Mouse (Mus musculus) limb, embryonic 10.5 days (tissue): Measurements from ENCODE around the gene Erc2. TPM values are rescaled to one million over a fixed set of nuclear protein-coding genes. Genes with fewer than 3 reads are reported as not detected.

Experiments used
- DNase-seq: peaks from one replicate; pipeline ENCODE4 v3.0.0-alpha.2; 2017; ENCODE audit warnings: low spot score
- H3K27ac ChIP-seq: fragments of 300-500 bp; sonication (generic); 2 replicates; pipeline ENCODE4 v1.5.1; 2016; ENCODE audit warnings: mild to moderate bottlenecking
- H3K27me3 ChIP-seq: fragments of 300-500 bp; sonication (generic); 2 replicates; pipeline ENCODE4 v1.6.1; 2016; ENCODE audit warnings: low read depth, mild to moderate bottlenecking; ENCODE audit not compliant: poor library complexity, severe bottlenecking
- H3K36me3 ChIP-seq: fragments of 300-500 bp; sonication (generic); 2 replicates; pipeline ENCODE4 v1.6.1; 2016; ENCODE audit warnings: mild to moderate bottlenecking, moderate library complexity
- H3K4me1 ChIP-seq: fragments of 300-500 bp; sonication (generic); 2 replicates; pipeline ENCODE4 v1.6.1; 2016
- H3K4me3 ChIP-seq: fragments of 300-500 bp; sonication (generic); 2 replicates; pipeline ENCODE4 v1.5.1; 2016; ENCODE audit warnings: mild to moderate bottlenecking, moderate library complexity
- H3K9me3 ChIP-seq: fragments of 300-500 bp; sonication (generic); replicated peaks from 2 replicates; pipeline ENCODE4 v1.6.1; 2016; ENCODE audit warnings: mild to moderate bottlenecking
- WGBS: fragments of 180-500 bp; shearing (Covaris S2); methylation state at CpG from one replicate; pipeline ENCODE4 v1.1.7; 2016; 5-methylcytosine and 5-hydroxymethylcytosine counted together
- polyA plus RNA-seq: library from polyadenylated mRNA; unstranded; fragments of >200 nt; fragmentation: Nextera tagmentation; extraction: Ambion mirVana; gene quantifications from 2 replicates; pipeline ENCODE4 v1.2.1, GENCODE M21; 2016

Erc2 gene
- polyA plus RNA-seq, 1 experiment from 2014 or later: 4.8 TPM

DNA sequence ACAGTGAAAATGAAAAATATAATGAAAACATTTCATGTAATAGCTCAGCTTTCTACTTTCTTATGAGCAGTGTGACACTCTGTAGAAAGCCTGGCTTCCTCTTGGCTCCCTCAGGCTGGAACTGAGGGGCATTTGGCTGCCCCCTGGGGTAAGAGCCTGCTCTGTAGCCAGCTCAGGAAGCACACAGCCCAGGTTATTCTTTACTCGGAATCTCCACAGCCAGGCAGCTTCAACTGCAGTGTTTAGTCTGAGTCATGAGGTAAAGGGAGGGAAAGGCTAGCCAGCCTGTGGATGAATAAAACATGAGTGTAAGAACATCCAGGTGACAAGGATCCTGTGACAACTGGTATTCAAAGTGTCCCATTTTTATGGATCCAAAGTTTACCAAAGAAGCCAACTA is 323.0 kb downstream of the Erc2 start:
- no peaks in the 10 kb centered on the region for H3K36me3 ChIP-seq
- no peak for DNase-seq
- peaks cover 16% of the 10 kb centered on the region for H3K4me1 ChIP-seq
- no peaks in the 10 kb centered on the region for H3K27me3 ChIP-seq
- H3K27ac ChIP-seq: peak overlapping the region; percentile 69
- no peaks in the 10 kb centered on the region for H3K9me3 ChIP-seq
- WGBS: 29% methylated on average over 1 of the region's 1 CpGs
- H3K4me3 ChIP-seq: no peak overlapping the region

DNA sequence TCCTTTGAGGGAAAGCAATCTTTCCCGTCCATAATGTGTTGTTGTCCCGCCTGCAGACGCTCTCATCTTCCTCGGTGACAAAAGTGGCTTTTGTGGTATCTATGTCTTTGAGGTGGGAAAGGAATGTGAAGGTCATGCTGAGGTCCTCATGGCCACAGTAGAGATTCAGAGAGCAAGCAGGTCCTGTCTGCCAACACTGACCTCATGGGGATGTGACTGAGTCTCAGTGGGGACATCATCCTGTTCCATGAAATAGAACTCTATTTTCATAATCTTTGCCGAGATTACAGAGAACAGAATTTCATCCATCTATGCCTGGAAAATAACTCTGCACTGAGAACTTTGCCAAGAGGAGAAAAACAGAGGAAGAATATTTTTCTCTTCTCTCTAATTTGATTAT is 324.0 kb downstream of the Erc2 start:
- WGBS: 83% methylated on average over 5 of the region's 5 CpGs
- Histone ChIP-seq H3K4me3 (no peak overlapping the region), H3K27ac (no peak overlapping the region), H3K9me3 (no peaks in the 10 kb centered on the region), H3K36me3 (no peaks in the 10 kb centered on the region), H3K4me1 (peaks cover 16% of the 10 kb centered on the region), H3K27me3 (no peaks in the 10 kb centered on the region)
- DNase-seq: no peak

DNA sequence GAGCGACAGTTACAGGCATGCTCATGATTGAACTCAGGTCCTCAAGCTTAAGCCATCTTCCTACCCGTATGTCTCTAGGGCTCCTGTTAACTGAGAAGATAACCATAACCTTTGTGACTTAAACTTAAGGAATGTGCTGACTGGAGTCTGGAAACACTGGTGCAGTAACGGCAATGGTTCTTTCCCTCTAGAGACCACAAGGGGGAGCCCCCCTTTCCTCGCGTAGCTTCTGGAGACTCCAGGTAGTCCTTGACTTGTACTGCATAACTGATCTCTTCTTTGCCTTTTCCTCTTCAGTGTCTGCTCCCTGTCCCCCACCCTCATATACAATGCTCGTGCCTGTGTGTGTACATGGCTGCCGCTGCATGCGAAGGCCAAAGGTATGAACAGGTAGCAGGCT is 326.2 kb downstream of the Erc2 start:
- no peaks in the 10 kb centered on the region for H3K36me3 ChIP-seq
- no peaks in the 10 kb centered on the region for H3K9me3 ChIP-seq
- peaks cover 16% of the 10 kb centered on the region for H3K4me1 ChIP-seq
- H3K27ac ChIP-seq: no peak overlapping the region
- H3K27me3 ChIP-seq: no peaks in the 10 kb centered on the region
- 68% methylated on average over 8 of the region's 8 CpGs for WGBS
- H3K4me3 ChIP-seq: no peak overlapping the region
- peak; percentile 43 for DNase-seq

DNA sequence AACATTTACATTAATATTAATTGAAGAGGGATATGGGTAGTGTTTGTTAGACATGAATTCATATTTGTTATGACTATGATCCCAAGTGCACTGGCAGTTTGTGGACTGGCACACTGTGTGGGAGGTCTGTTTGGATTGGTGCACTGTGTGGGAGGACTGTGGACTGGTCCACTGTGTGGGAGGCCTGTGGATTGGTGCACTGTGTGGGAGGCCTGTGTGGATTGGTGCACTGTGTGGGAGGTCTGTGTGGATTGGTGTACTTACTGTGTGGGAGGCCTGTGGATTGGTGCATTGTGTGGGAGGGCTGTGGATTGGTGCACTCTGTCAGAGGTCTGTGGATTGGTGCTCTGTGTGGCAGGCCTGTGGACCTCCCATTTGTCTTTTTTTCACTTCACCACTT is 331.6 kb downstream of the Erc2 start:
- no peak for DNase-seq

DNA sequence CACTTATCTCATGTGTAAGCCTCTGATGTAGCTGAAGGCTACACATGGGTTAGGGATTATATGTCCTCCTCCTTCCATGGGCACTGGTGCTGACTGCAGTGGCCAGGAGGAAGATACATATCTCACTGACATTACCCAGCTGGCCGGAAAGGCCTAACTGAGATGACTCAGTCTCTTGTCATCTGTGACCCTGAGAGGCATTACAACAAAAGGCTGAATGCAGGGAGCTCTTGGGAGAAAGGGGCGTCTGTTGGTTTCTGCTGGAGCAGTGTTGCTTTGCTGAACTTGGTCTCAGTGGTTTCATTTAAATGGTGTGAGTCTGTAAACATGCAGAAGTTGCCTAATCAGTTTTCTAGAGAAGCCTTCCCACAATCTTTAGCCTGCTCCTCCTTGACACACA is 334.6 kb downstream of the Erc2 start:
- Histone ChIP-seq H3K4me1 (no peaks in the 10 kb centered on the region), H3K27me3 (no peaks in the 10 kb centered on the region), H3K36me3 (no peaks in the 10 kb centered on the region), H3K27ac (no peak overlapping the region), H3K4me3 (no peak overlapping the region), H3K9me3 (no peaks in the 10 kb centered on the region)
- 67% methylated on average over 2 of the region's 2 CpGs for WGBS
- no peak for DNase-seq

More for the DNA sequence above, 331.6 kb downstream of the Erc2 start:
- H3K9me3 ChIP-seq: no peaks in the 10 kb centered on the region
- no peaks in the 10 kb centered on the region for H3K27me3 ChIP-seq
- H3K4me3 ChIP-seq: no peak overlapping the region
- H3K27ac ChIP-seq: no peak overlapping the region
- H3K4me1 ChIP-seq: no peaks in the 10 kb centered on the region
- H3K36me3 ChIP-seq: no peaks in the 10 kb centered on the region

DNA sequence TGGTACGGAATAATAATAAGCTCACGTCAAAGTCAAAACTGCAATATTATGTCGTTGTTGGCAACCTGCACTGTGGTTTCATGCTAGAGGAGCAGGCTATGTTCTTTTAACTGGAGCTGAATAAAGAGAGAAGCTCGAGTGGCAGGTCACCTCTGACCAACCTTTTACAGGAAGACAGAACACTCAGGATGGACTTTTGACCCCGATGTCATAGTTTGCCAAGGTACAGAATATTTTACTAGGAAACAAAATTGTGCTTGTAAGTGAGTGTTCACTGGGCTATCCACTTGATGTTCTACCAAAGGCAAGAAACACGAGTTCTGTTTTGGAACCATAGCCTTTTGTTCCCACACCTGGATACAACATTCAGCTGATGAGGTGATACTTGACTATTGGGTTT is 351.5 kb downstream of the Erc2 start:
- no peaks in the 10 kb centered on the region for H3K9me3 ChIP-seq
- 86% methylated on average over 6 of the region's 6 CpGs for WGBS
- H3K4me1 ChIP-seq: 0 out of 2 replicates have a peak, but pooled peaks cover 3% of the 10 kb centered on the region
- H3K27me3 ChIP-seq: no peaks in the 10 kb centered on the region
- H3K36me3 ChIP-seq: no peaks in the 10 kb centered on the region
- H3K4me3 ChIP-seq: no peak overlapping the region
- DNase-seq: no peak
- H3K27ac ChIP-seq: no peak overlapping the region

DNA sequence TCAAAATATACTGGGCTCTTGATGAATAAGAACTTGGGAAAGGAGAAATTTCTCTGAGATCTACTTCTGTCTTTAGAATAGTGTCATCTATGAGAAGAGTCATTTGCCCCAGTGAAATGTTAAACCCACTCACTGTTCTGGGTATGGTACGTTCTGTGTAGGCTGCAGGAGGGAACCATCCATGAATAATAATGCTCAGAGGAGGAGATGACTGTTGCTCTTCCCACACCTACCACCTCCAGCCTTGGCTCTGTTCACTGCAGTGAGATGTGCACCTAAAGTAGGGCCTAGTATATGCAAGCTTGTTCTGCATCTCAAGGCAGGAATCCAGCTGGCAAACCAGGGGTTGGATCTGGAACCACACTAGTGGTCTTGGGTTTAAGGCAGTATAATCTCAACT is 353.4 kb downstream of the Erc2 start:
- Histone ChIP-seq H3K27me3 (no peaks in the 10 kb centered on the region), H3K4me3 (no peak overlapping the region), H3K27ac (no peak overlapping the region), H3K36me3 (no peaks in the 10 kb centered on the region), H3K9me3 (no peaks in the 10 kb centered on the region), H3K4me1 (0 out of 2 replicates have a peak, but pooled peaks cover 3% of the 10 kb centered on the region)
- no peak for DNase-seq
- WGBS: 84% methylated on average over 1 of the region's 1 CpGs

DNA sequence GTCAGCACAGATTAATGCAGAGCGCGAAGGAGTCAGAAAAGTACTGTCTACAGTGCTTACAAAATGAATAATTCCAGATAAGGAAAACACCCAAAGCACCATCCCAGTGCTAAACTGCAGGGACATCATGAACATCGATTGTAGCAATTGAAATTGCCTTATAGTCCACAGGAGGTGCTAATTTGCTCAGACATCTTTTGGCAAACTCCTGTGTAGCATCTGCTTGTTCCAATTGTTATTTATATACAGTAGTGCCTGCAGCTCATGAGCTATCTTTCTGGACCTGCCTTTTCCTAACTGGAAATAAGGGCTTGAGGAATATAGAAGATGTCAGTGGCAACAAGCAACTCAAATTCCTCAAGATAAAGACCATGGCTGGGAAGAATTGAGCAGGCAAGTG is 362.5 kb downstream of the Erc2 start:
- Histone ChIP-seq H3K27me3 (no peaks in the 10 kb centered on the region), H3K4me1 (peaks cover 6% of the 10 kb centered on the region; the same call in 1 of the 2 replicates), H3K4me3 (no peak overlapping the region), H3K27ac (no peak overlapping the region), H3K9me3 (no peaks in the 10 kb centered on the region), H3K36me3 (no peaks in the 10 kb centered on the region)
- no peak for DNase-seq
- 79% methylated on average over 3 of the region's 3 CpGs for WGBS

DNA sequence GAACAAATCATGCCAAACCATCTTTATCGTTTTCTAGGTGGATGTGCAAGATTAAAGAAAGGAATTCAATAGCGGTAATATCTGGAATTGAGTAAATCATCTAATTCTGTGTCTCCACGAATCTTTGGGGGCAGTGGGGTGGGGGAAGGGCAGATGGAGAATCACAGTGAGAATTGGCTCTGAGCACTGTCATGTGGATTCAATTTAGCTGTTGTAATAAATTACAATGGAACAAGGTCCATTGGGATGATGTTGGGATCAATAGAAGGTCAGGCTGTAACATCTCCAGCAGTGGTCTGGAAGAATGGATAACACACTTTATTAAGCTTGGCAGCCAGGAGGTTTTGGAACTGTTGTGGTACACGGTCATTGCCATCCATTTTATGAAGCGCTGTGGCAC is 363.0 kb downstream of the Erc2 start:
- Histone ChIP-seq H3K36me3 (no peaks in the 10 kb centered on the region), H3K27me3 (no peaks in the 10 kb centered on the region), H3K4me3 (no peak overlapping the region), H3K27ac (no peak overlapping the region), H3K4me1 (peaks cover 6% of the 10 kb centered on the region; the same call in 1 of the 2 replicates), H3K9me3 (no peaks in the 10 kb centered on the region)
- WGBS: 45% methylated on average over 5 of the region's 5 CpGs
- DNase-seq: no peak

DNA sequence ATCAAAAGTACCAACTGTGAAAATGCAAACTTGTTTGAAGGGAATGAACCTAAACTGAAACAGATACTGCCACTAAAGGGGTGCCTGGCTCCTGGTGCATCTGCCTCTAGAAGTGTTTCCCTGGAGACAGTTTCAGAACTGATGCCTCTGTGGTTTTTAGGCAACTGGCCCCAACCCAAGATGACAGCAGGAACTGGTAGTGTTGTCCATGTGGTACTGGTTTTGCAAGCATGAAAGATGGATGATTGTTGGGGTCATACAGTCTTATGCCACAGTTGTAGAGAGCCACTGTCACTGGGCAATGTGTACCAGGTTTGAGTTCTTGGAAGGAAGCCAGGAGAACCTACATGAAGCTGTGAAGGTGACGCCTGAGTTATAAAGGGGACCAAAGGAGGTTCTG is 365.2 kb downstream of the Erc2 start:
- no peaks in the 10 kb centered on the region for H3K36me3 ChIP-seq
- H3K27me3 ChIP-seq: no peaks in the 10 kb centered on the region
- DNase-seq: no peak
- H3K27ac ChIP-seq: no peak overlapping the region
- no peaks in the 10 kb centered on the region for H3K9me3 ChIP-seq
- H3K4me1 ChIP-seq: peaks cover 15% of the 10 kb centered on the region
- WGBS: 90% methylated on average over 1 of the region's 1 CpGs
- no peak overlapping the region for H3K4me3 ChIP-seq

DNA sequence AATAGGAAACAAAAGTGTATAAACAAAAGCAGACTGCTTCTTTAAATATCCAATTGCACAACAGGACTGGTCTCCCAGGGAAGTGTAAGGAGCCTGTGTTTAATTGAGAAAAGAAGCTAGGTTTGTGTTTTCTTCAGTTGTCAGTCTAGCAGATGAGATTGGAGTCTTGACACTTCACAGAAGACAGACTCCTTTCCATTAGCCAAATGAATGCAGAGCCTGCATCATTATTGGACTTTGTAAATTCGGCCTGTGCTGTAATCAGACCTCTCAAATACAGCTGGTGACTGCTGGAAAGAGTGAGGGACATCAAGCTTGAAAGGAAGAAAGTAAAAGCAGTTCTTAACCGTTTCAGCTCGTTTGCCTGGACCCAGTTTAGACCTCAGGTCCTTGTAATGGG is 376.3 kb downstream of the Erc2 start:
- Histone ChIP-seq H3K27me3 (no peaks in the 10 kb centered on the region), H3K4me3 (no peak overlapping the region), H3K27ac (peak overlapping the region; percentile 66), H3K36me3 (no peaks in the 10 kb centered on the region), H3K4me1 (peaks cover 29% of the 10 kb centered on the region), H3K9me3 (no peaks in the 10 kb centered on the region)
- 12% methylated on average over 3 of the region's 3 CpGs for WGBS
- DNase-seq: no peak

DNA sequence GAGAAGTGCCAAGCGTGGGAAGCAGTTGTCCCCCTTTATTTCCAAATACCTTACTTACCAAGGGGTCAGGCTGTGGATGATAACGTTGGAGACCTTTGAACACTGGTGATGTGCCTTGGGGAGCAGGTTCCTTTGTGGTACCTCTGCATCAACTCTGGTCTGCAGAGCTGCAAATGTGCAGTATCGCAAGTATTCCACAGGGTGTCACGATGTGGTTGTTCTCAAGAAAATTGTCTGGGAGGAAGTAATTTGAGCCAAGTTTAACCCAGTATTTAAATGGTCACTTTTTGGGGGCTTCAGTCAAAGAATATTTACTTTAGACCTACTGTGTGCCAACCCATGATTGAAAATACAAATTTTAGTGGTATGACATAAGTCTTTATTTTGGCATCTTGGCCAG is 381.8 kb downstream of the Erc2 start:
- H3K4me1 ChIP-seq: peaks cover 7% of the 10 kb centered on the region
- no peaks in the 10 kb centered on the region for H3K27me3 ChIP-seq
- no peak for DNase-seq
- no peaks in the 10 kb centered on the region for H3K36me3 ChIP-seq
- 57% methylated on average over 4 of the region's 4 CpGs for WGBS
- no peak overlapping the region for H3K4me3 ChIP-seq
- H3K27ac ChIP-seq: no peak overlapping the region
- H3K9me3 ChIP-seq: no peaks in the 10 kb centered on the region

DNA sequence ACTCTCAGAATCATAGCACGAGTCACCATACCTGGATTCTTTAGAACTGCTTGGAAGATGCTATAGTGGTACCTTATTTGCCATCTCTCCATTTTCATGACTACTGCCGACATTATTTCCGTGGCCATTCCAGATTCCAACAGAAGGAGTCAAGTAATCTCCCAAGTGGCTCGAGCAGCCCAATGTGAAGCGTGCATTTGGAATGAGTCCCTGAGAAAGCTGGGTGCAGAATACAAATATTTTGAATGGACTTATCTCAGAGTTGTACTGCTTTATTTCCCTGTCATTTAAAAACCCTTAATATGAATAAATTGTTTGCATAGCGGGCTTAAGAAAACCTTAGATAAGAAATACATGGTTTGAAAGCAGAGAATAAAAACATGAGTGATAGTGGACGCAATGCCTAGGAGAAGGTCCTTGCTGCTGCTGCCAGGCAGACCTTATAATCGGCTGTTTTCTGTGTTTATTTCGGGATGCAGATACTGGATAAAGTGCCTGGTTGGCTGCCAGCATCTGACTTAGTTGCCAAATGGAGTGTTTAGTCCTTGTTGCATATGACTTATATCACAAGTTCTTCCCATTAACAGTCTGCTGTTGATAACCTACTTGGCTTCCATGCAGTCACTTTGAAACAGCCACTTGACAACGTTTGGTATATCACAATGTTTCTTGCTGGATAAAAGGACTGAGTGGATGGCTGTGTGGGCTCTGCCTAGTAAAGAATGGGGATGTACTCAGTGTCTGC is 388.5 kb downstream of the Erc2 start:
- Histone ChIP-seq H3K9me3 (no peaks in the 10 kb centered on the region), H3K27me3 (no peaks in the 10 kb centered on the region), H3K4me3 (no peak overlapping the region), H3K36me3 (no peaks in the 10 kb centered on the region), H3K27ac (no peak overlapping the region), H3K4me1 (no peaks in the 10 kb centered on the region)
- WGBS: 89% methylated on average over 10 of the region's 10 CpGs
- no peak for DNase-seq

DNA sequence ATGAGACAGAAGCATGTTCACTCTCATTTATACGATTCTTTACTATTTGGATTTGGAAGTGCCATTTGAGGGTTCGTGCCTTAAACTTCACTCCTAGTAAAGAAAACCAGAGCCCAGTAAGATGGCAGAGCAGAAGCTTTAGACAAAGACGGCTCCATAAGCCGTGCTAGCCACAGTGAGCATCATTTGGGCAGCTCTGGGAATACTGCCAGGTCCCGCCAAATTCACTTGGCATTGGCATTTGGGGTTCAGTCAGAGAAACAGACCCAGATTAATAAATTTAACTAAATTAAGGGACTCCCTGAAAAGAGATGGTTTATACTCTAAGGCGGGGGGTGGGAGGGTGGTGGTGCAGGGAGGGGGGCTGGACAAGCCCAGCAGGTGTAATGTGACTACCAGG is 401.0 kb downstream of the Erc2 start:
- H3K36me3 ChIP-seq: no peaks in the 10 kb centered on the region
- H3K27me3 ChIP-seq: no peaks in the 10 kb centered on the region
- DNase-seq: no peak
- H3K4me3 ChIP-seq: no peak overlapping the region
- 91% methylated on average over 6 of the region's 6 CpGs for WGBS
- H3K9me3 ChIP-seq: no peaks in the 10 kb centered on the region
- H3K27ac ChIP-seq: no peak overlapping the region
- H3K4me1 ChIP-seq: no peaks in the 10 kb centered on the region
